ENCODE assay signal across 9 mouse cellular contexts in genomic region chr17:26895578-26895977, GRCm38 (mm10). TPM values are rescaled to one million over a fixed set of nuclear protein-coding genes. Genes with fewer than 3 reads are reported as not detected.
DNase-seq lines count a peak whose midpoint lies in the region; ATAC-seq and TF ChIP-seq lines count a peak whose summit lies in the region.
"Had no signal": no experiment of that assay in that cellular context is flagged by ENCODE, and none has a peak within 500 bp of the region (broad histone marks: within the 10 kb centered on the region; RNA-seq: fewer than 3 reads in every experiment).

No protein-coding gene starts in this region.

- H3K27me3 ChIP-seq in kidney, postnatal 0 days (ENCODE audit: insufficient read depth, low read length), result no peaks in the 10 kb centered on the region

- no peak overlapping the region for H3K4me3 ChIP-seq in kidney, postnatal 0 days (replicated peaks; ENCODE audit: low read depth, low read length)

- peak; percentile 43 for DNase-seq in right cerebral cortex, adult 18-20 months
- no peak for DNase-seq in right cerebral cortex, postnatal 25 days
- DNase-seq in brain, adult 2 months (ENCODE audit: low read depth, low spot score), result peak; percentile 82
- DNase-seq in kidney, postnatal 0 days (ENCODE audit: low spot score), result peak; percentile 79
- peak; percentile 62 to 79 for DNase-seq in lung, postnatal 4 days
- DNase-seq in spleen, adult 18-20 months, result peak; percentile 40 to 71
- no peak for DNase-seq in frontal cortex, postnatal 25 days (ENCODE audit: low spot score in 2 of 2)

- no peak overlapping the region for H3K4me2 ChIP-seq in kidney, postnatal 0 days (ENCODE audit: low read length)

- peak; percentile 93 for TF ChIP-seq CTCF in kidney, postnatal 0 days (IDR thresholded peaks at IDR 0.05; ENCODE audit: low read depth)

- WGBS in kidney, postnatal 0 days, result 13% methylated on average over 10 of the region's 10 CpGs

- H3K9ac ChIP-seq in kidney, postnatal 0 days (ENCODE audit: low read depth, low read length), result no peak overlapping the region

- H3K27ac ChIP-seq in kidney, postnatal 0 days, result no peak overlapping the region

- H3K36me3 ChIP-seq in kidney, postnatal 0 days (ENCODE audit: insufficient read depth, low read length), result no peaks in the 10 kb centered on the region

- H3K4me1 ChIP-seq in kidney, postnatal 0 days (replicated peaks; ENCODE audit: insufficient read depth, low read length), result no peaks in the 10 kb centered on the region

- no peaks in the 10 kb centered on the region for H3K9me3 ChIP-seq in kidney, postnatal 0 days (replicated peaks; ENCODE audit: low read length)

- ATAC-seq in erythroblast, adult 5-6 weeks (replicated peaks; ENCODE audit: low FRiP score, poor library complexity, severe bottlenecking), result peak; percentile 79
- ATAC-seq in kidney, postnatal 0 days (replicated peaks; ENCODE audit: low FRiP score, low read depth), result no peak

RNA-seq across cellular contexts. Expression of gene Kifc5b, which starts 21.3 kb away (rescaled TPM):
- total RNA-seq in erythroblast, adult 5-6 weeks (2015; ENCODE audit: low replicate concordance), result 3.3 and 5.6 TPM in 2 replicates
- total RNA-seq in erythroblast, adult 5-6 weeks (2017; ENCODE audit: low replicate concordance), result 18.9 and 30.1 TPM in 2 replicates
- polyA plus RNA-seq in kidney, postnatal 0 days (2015; fragmentation: Nextera tagmentation; extraction: Ambion mirVana), result 1.3 and 1.8 TPM in 2 replicates

RNA-seq across cellular contexts. Expression of gene Phf1, which starts 37.3 kb away (rescaled TPM):
- total RNA-seq in erythroblast, adult 5-6 weeks (2015; ENCODE audit: low replicate concordance), result 4.0 TPM in 2 replicates
- 2.5 and 4.1 TPM in 2 replicates for total RNA-seq in erythroblast, adult 5-6 weeks (2017; ENCODE audit: low replicate concordance)
- 8.8 and 9.8 TPM in 2 replicates for polyA plus RNA-seq in kidney, postnatal 0 days (2015; fragmentation: Nextera tagmentation; extraction: Ambion mirVana)

RNA-seq across cellular contexts. Expression of gene Cuta, which starts 43.8 kb away (rescaled TPM):
- 33.6 and 59.6 TPM in 2 replicates for total RNA-seq in erythroblast, adult 5-6 weeks (2015; ENCODE audit: low replicate concordance)
- 10.2 and 14.4 TPM in 2 replicates for total RNA-seq in erythroblast, adult 5-6 weeks (2017; ENCODE audit: low replicate concordance)
- 226 and 227 TPM in 2 replicates for polyA plus RNA-seq in kidney, postnatal 0 days (2015; fragmentation: Nextera tagmentation; extraction: Ambion mirVana)

RNA-seq across cellular contexts. Expression of gene Syngap1, which starts 45.5 kb away (rescaled TPM):
- 0.42 and 2.5 TPM in 2 replicates for total RNA-seq in erythroblast, adult 5-6 weeks (2015; ENCODE audit: low replicate concordance)
- 0.60 and 5.3 TPM in 2 replicates for total RNA-seq in erythroblast, adult 5-6 weeks (2017; ENCODE audit: low replicate concordance)
- polyA plus RNA-seq in kidney, postnatal 0 days (2015; fragmentation: Nextera tagmentation; extraction: Ambion mirVana), result 0.78 and 0.99 TPM in 2 replicates

RNA-seq across cellular contexts. Expression of gene Nkx2-5, which starts 50.8 kb away (rescaled TPM):
- not detected in 2 replicates for total RNA-seq in erythroblast, adult 5-6 weeks (2015; ENCODE audit: low replicate concordance)
- not detected in 2 replicates for total RNA-seq in erythroblast, adult 5-6 weeks (2017; ENCODE audit: low replicate concordance)
- not detected in 2 replicates for polyA plus RNA-seq in kidney, postnatal 0 days (2015; fragmentation: Nextera tagmentation; extraction: Ambion mirVana)
- polyA plus RNA-seq: large intestine, adult 2 months had no signal

Comparison
In these comparisons a context has a peak if more than half of its experiments do, and no peak if none do; other contexts are left out.
1. DNase-seq: peak in right cerebral cortex, adult 18-20 months (single experiment), brain, adult 2 months (single experiment), kidney, postnatal 0 days (single experiment), lung, postnatal 4 days (2 of 2) and spleen, adult 18-20 months (2 of 2); none in right cerebral cortex, postnatal 25 days (single experiment) and frontal cortex, postnatal 25 days (0 of 2).